Mouse (Mus musculus) MEL (cell line): Measurements from ENCODE around the gene Erv3.

Source experiments
- CTCF ChIP-seq, 3 experiments: IDR thresholded peaks in 2 of 3; conservative IDR thresholded peaks in 1 of 3; 2 replicates each; pipeline ENCODE4 v1.5.1; 2011 to 2012; ENCODE audit warnings: low read length in 3 of 3, low read depth in 2 of 3, mild to moderate bottlenecking in 2 of 3, improper control_type of control experiment in 1 of 3, inconsistent platforms in 1 of 3, mixed read lengths in 1 of 3, moderate library complexity in 1 of 3; ENCODE audit not compliant: control insufficient read depth in 1 of 3, insufficient read depth in 1 of 3, poor library complexity in 1 of 3, severe bottlenecking in 1 of 3
- E2F4 ChIP-seq: IDR thresholded peaks from 2 replicates; pipeline ENCODE4 v1.6.1; 2011; ENCODE audit warnings: low read depth, low read length, improper control_type of control experiment, borderline replicate concordance
- EP300 ChIP-seq, 2 experiments: IDR thresholded peaks; 2 replicates each; pipeline ENCODE4 v1.6.1; 2011; ENCODE audit warnings: improper control_type of control experiment in 2 of 2, low read length in 2 of 2, low read depth in 1 of 2, mild to moderate bottlenecking in 1 of 2
- ETS1 ChIP-seq: IDR thresholded peaks from 2 replicates; pipeline ENCODE4 v1.6.1; 2012; ENCODE audit warnings: low read depth, mild to moderate bottlenecking, inconsistent platforms, low read length, improper control_type of control experiment, moderate library complexity
- HCFC1 ChIP-seq: IDR thresholded peaks from 2 replicates; pipeline ENCODE4 v1.6.1; 2012; ENCODE audit warnings: low read depth, mild to moderate bottlenecking, inconsistent platforms, low read length, improper control_type of control experiment, moderate library complexity
- POLR2A ChIP-seq, 2 experiments: IDR thresholded peaks; 2 replicates each; pipeline ENCODE4 v1.6.1; 2011 to 2012; ENCODE audit warnings: low read length in 2 of 2, mild to moderate bottlenecking in 2 of 2, control low read depth in 1 of 2, improper control_type of control experiment in 1 of 2, low read depth in 1 of 2, moderate library complexity in 1 of 2; ENCODE audit not compliant: control insufficient read depth in 1 of 2, insufficient read depth in 1 of 2, poor library complexity in 1 of 2
- POLR2AphosphoS2 ChIP-seq: IDR thresholded peaks from 2 replicates; pipeline ENCODE4 v1.6.1; 2011; ENCODE audit warnings: low read length, improper control_type of control experiment
- POLR2AphosphoS5 ChIP-seq: IDR thresholded peaks from 2 replicates; pipeline ENCODE4 v1.6.1; 2012; ENCODE audit warnings: low read depth, borderline replicate concordance, mild to moderate bottlenecking, inconsistent platforms, low read length, moderate library complexity, mixed read lengths
- TAL1 ChIP-seq: IDR thresholded peaks from 2 replicates; pipeline ENCODE4 v1.6.1; 2012; ENCODE audit warnings: mild to moderate bottlenecking, inconsistent platforms, low read length, moderate library complexity, mixed read lengths
- TBP ChIP-seq: IDR thresholded peaks from 2 replicates; pipeline ENCODE4 v1.8.0; 2011; ENCODE audit warnings: low read depth, low read length, improper control_type of control experiment
- ZC3H11A ChIP-seq: IDR thresholded peaks from 2 replicates; pipeline ENCODE4 v1.6.1; 2012; ENCODE audit warnings: low read depth, mild to moderate bottlenecking, inconsistent platforms, low read length, improper control_type of control experiment

DNA sequence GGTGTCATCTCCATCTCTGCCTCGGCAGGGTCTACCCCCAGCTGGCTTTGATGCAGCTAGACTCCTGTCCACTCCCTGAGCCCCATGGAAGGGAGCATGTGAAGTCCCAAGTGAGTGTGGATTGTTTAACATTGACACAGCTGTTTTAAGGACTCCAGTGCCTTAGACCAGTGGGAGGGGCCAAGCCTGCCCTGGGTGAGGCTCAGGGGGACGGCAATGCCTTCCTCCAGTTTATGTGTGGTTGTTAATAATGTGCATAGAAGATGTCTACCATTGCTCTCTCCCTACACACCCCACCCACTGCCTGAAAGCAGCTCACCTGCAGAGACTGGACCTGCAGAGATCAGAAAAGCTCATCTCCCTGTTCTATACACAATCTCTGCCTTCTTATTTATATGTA lies 35.6 kb downstream of the Erv3 start:
- TF ChIP-seq EP300 (IDR thresholded peaks at IDR 0.05; ENCODE audit: low read depth in 1 of 2, low read length in 2 of 2) = no peak
- no peak for TF ChIP-seq E2F4
- TF ChIP-seq POLR2AphosphoS5 = no peak
- TF ChIP-seq ETS1 = no peak
- TF ChIP-seq POLR2AphosphoS2 = no peak
- TF ChIP-seq ZC3H11A = no peak
- TF ChIP-seq CTCF (IDR thresholded peaks at IDR 0.05 in 2 of 3, conservative IDR thresholded peaks at IDR 0.05 in 1 of 3; ENCODE audit: control insufficient read depth in 1 of 3, insufficient read depth in 1 of 3, low read depth in 2 of 3, low read length in 3 of 3, poor library complexity in 1 of 3, severe bottlenecking in 1 of 3) = no peak
- TF ChIP-seq POLR2A (IDR thresholded peaks at IDR 0.05; ENCODE audit: control insufficient read depth in 1 of 2, insufficient read depth in 1 of 2, low read depth in 1 of 2, low read length in 2 of 2, poor library complexity in 1 of 2) = no peak
- no peak for TF ChIP-seq HCFC1
- no peak for TF ChIP-seq TBP
- no peak for TF ChIP-seq TAL1
